ENCODE assay signal across 26 mouse cellular contexts in genomic region chr13:94392282-94392681, GRCm38 (mm10).
"Had no signal": no experiment of that assay in that cellular context is flagged by ENCODE, and none has a peak within 500 bp of the region (broad histone marks: within the 10 kb centered on the region; RNA-seq: fewer than 3 reads in every experiment).

No protein-coding gene starts in this region.

- H3K36me3 ChIP-seq: heart, embryonic 15.5 days; hindbrain, embryonic 15.5 days had no signal

- ATAC-seq: hindbrain, postnatal 0 days; intestine, embryonic 16.5 days had no signal

- H3K9ac ChIP-seq: heart, embryonic 13.5 days; heart, embryonic 15.5 days; hindbrain, embryonic 13.5 days; hindbrain, embryonic 15.5 days; kidney, embryonic 15.5 days; limb, embryonic 12.5 days; liver, embryonic 13.5 days had no signal

- H3K27ac ChIP-seq: heart, embryonic 13.5 days; heart, embryonic 15.5 days; hindbrain, embryonic 13.5 days; hindbrain, embryonic 15.5 days; hindbrain, postnatal 0 days; kidney, embryonic 15.5 days; kidney, postnatal 0 days; limb, embryonic 10.5 days; limb, embryonic 12.5 days; liver, embryonic 13.5 days had no signal

- DNase-seq: gastrocnemius, postnatal 14 days; gastrocnemius, postnatal 36 days; heart, adult 18-20 months; heart, postnatal 14 days; heart, postnatal 36 days; kidney, adult 11 months; kidney, adult 2 months; kidney, adult 9 months; kidney, postnatal 14 days; kidney, postnatal 36 days; layer of hippocampus, adult 9-11 months; layer of hippocampus, postnatal 36 days; liver; liver, embryonic 13.5 days had no signal

- H3K27me3 ChIP-seq: heart, embryonic 13.5 days; heart, embryonic 15.5 days; hindbrain, embryonic 13.5 days; hindbrain, embryonic 15.5 days; kidney, embryonic 15.5 days; limb, embryonic 12.5 days; liver, embryonic 13.5 days had no signal

- H3K9me3 ChIP-seq: heart, embryonic 13.5 days; heart, embryonic 15.5 days; hindbrain, embryonic 13.5 days; hindbrain, embryonic 15.5 days; kidney, embryonic 15.5 days; limb, embryonic 10.5 days; limb, embryonic 12.5 days; liver, embryonic 13.5 days had no signal

- H3K4me3 ChIP-seq: heart, embryonic 13.5 days; heart, embryonic 15.5 days; hindbrain, embryonic 13.5 days; hindbrain, embryonic 15.5 days; kidney, embryonic 15.5 days; limb, embryonic 10.5 days; limb, embryonic 12.5 days; liver, embryonic 13.5 days had no signal

- H3K4me2 ChIP-seq: heart, embryonic 11.5 days; heart, embryonic 13.5 days; heart, embryonic 15.5 days; hindbrain, embryonic 13.5 days; hindbrain, embryonic 15.5 days; kidney, embryonic 15.5 days; limb, embryonic 12.5 days; liver, embryonic 11.5 days; liver, embryonic 13.5 days had no signal
